Mouse (Mus musculus) neutrophil, adult 5-6 weeks (primary cell): Measurements from ENCODE around the gene Ccdc149. TPM values are rescaled to one million over a fixed set of nuclear protein-coding genes. Genes with fewer than 3 reads are reported as not detected.

Experiments used
- ATAC-seq: fragments of 151-379, 151-347 bp; 2 replicates; pipeline ENCODE4 v1.8.0; 2017; ENCODE audit warnings: mild to moderate bottlenecking, moderate TSS enrichment; ENCODE audit not compliant: insufficient number of reproducible peaks, poor library complexity, low FRiP score, severe bottlenecking; ENCODE audit errors: extremely low read depth
- total RNA-seq: library from RNA; stranded (forward); fragments of 200-1000 nt; gene quantifications from 2 replicates; pipeline ENCODE4 v1.2.3, GENCODE M21; 2017

Ccdc149 gene
- total RNA-seq, 1 experiment from 2014 or later, result not detected

GRCm38 (mm10) chr5:52388092-52388749, 83.1 kb downstream of the Ccdc149 start:
- no peak for ATAC-seq

GRCm38 (mm10) chr5:52386016-52386415, 85.3 kb downstream of the Ccdc149 start:
- no peak for ATAC-seq

GRCm38 (mm10) chr5:52383748-52384147, 87.6 kb downstream of the Ccdc149 start:
- no peak for ATAC-seq

GRCm38 (mm10) chr5:52382837-52383236, 88.5 kb downstream of the Ccdc149 start:
- no peak for ATAC-seq

GRCm38 (mm10) chr5:52375847-52376246, 95.5 kb downstream of the Ccdc149 start:
- no peak for ATAC-seq

- ATAC-seq, result no peak
These were observed 100.4 kb downstream of the Ccdc149 start for GRCm38 (mm10) chr5:52370901-52371300.

- ATAC-seq, result no peak
These were observed 103.2 kb downstream of the Ccdc149 start for GRCm38 (mm10) chr5:52367866-52368840.

- ATAC-seq, result no peak
These were observed 104.7 kb downstream of the Ccdc149 start for GRCm38 (mm10) chr5:52366661-52367060.

- ATAC-seq, result no peak
These were observed 105.4 kb downstream of the Ccdc149 start for GRCm38 (mm10) chr5:52365930-52366329.

GRCm38 (mm10) chr5:52364521-52364920, 106.8 kb downstream of the Ccdc149 start:
- ATAC-seq, result no peak

GRCm38 (mm10) chr5:52363468-52364150, 107.7 kb downstream of the Ccdc149 start, which contains the start of gene Sod3:
Gene Sod3 (plus strand): TSS chr5:52363791.
- no peak for ATAC-seq

GRCm38 (mm10) chr5:52362776-52363467, 108.4 kb downstream of the Ccdc149 start:
- ATAC-seq, result no peak

GRCm38 (mm10) chr5:52360286-52361049, 110.9 kb downstream of the Ccdc149 start:
- ATAC-seq, result no peak

GRCm38 (mm10) chr5:52358120-52358519, 113.2 kb downstream of the Ccdc149 start:
- ATAC-seq, result no peak

- ATAC-seq, result no peak
These were observed 114.1 kb downstream of the Ccdc149 start for GRCm38 (mm10) chr5:52357175-52357754.

- no peak for ATAC-seq
These were observed 115.7 kb downstream of the Ccdc149 start for GRCm38 (mm10) chr5:52355612-52356011.

GRCm38 (mm10) chr5:52354441-52354840, 116.9 kb downstream of the Ccdc149 start:
- no peak for ATAC-seq

GRCm38 (mm10) chr5:52352730-52353129, 118.6 kb downstream of the Ccdc149 start:
- no peak for ATAC-seq
